Mouse (Mus musculus) megakaryocyte, embryonic 14.5 days (primary cell): ENCODE measurements around the gene Slc35c1. TPM values are rescaled to one million over a fixed set of nuclear protein-coding genes. Genes with fewer than 3 reads are reported as not detected.

Experiments
- H3K27me3 ChIP-seq: replicated peaks from 2 replicates; pipeline ENCODE3; 2012; ENCODE audit warnings: inconsistent platforms
- H3K36me3 ChIP-seq: replicated peaks from 2 replicates; pipeline ENCODE3; 2012; ENCODE audit warnings: low read length, inconsistent platforms, mixed read lengths
- H3K4me1 ChIP-seq: 2 replicates; pipeline ENCODE4 v1.6.1; 2012; ENCODE audit warnings: inconsistent platforms
- H3K4me3 ChIP-seq: replicated peaks from 2 replicates; pipeline ENCODE3; 2012; ENCODE audit warnings: moderate library complexity, mild to moderate bottlenecking, inconsistent platforms
- H3K9me3 ChIP-seq: 2 replicates; pipeline ENCODE4 v1.6.1; 2012; ENCODE audit warnings: inconsistent platforms
- FLI1 ChIP-seq: IDR thresholded peaks from 2 replicates; pipeline ENCODE4 v1.6.1; 2012; ENCODE audit warnings: low read length, inconsistent platforms, mixed read lengths
- GATA1 ChIP-seq: IDR thresholded peaks from 3 replicates; pipeline ENCODE4 v1.6.1; 2012; ENCODE audit warnings: mixed read lengths, low read length, inconsistent platforms, borderline replicate concordance
- polyA plus RNA-seq: library from polyadenylated mRNA; stranded (reverse); fragments of >175 nt; gene quantifications from 2 replicates; pipeline ENCODE4 v1.2.3, GENCODE M21; 2012; ENCODE audit warnings: low replicate concordance; ENCODE audit not compliant: insufficient read depth

Slc35c1 gene
- 10.3 and 11.7 TPM in 2 replicates for polyA plus RNA-seq

DNA sequence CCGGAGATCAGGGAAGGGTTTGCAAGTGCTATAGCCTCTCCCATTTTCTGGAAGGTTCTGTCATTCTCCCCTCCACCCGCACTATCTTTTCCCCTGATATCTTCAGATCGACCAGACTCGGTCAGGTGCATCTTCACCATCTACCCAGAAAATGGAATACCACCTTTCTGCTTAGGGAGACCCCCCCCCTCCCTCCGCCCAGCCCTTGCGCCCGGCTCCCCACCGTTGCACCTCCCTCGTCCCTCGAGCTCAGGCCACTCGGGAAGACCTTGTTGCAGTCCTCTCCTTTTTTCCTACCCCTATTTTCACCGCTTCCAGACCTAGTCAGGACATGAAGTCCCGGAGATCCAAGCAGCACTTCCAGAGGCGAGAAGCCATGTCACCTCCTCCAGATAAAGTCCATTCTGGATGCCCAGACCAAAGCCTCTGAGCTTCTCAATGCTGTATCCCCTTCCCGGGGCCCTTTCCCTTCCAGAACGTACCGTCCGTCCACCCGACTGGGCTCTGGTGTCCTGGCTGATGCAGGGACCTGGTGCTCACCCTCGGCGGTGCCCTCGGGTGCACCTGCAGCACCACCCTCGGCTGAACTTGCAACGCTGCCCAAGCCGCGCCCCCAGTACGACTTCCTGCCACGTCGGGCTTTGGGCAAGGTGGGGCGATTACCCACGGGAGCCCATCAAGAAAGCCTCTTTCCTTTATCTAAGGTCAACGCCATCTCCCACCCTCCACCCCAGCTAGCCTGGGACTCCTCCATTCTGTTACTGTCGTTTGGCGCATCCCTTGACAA lies at the start of gene Slc35c1:
Slc35c1 (minus strand) TSS at position 618 of the 787 bp plus-strand sequence.
- no peak for TF ChIP-seq FLI1
- TF ChIP-seq GATA1, result no peak
- Histone ChIP-seq H3K9me3 (peaks cover under 1% of the 10 kb centered on the region; the same call in 1 of the 2 replicates), H3K36me3 (peaks cover 8% of the 10 kb centered on the region), H3K27me3 (no peaks in the 10 kb centered on the region), H3K4me3 (peak within 1 kb of the TSS; percentile 99), H3K4me1 (peaks cover 65% of the 10 kb centered on the region)

DNA sequence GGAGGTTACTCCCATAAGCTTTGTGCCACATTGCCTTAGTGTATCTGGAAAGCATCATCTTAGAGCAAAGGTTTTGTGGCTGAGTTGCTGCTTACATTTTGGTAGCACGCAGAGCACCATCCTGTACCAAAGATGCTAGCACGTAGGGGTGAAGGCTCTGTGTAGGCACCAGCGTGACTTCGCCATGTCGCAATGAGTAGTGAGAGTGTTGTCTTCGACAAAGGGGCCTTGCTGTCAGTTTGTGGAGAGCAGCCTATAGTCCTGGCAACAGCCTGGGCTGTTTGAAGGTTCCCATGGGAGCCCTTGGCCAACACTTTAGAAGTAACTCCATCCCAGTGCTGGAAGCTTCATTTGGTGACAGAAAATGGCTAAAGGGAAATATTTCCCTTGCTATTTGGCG lies 45.0 kb upstream of the Slc35c1 start:
- H3K27me3 ChIP-seq, result peaks cover 7% of the 10 kb centered on the region

DNA sequence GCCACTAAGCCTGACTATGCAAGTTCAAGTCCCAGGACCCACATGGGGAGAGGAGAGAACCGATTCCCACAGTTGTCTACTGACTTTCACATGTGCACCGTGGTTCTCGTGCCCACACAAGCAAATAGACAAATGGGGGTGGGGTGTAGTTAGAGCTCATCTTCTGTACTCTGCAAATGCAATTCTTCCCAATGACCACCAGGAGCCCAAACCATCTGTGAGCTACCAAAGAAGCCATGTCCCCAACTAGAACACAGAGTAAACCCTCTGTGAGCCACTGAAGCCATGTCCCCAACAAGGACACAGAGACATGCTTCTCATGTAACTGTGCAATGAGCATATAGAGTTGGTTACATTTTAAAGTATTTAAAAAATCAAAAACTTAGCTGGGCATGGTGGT lies 43.1 kb upstream of the Slc35c1 start:
- Histone ChIP-seq H3K27me3 (peaks cover 16% of the 10 kb centered on the region), H3K36me3 (no peaks in the 10 kb centered on the region)
- TF ChIP-seq GATA1, result no peak
- no peak for TF ChIP-seq FLI1

More for the DNA sequence above, 45.0 kb upstream of the Slc35c1 start:
- TF ChIP-seq GATA1, result no peak
- TF ChIP-seq FLI1, result no peak
- H3K9me3 ChIP-seq, result peaks cover 5% of the 10 kb centered on the region
- no peaks in the 10 kb centered on the region for H3K4me1 ChIP-seq
- no peaks in the 10 kb centered on the region for H3K36me3 ChIP-seq
- no peak overlapping the region for H3K4me3 ChIP-seq

DNA sequence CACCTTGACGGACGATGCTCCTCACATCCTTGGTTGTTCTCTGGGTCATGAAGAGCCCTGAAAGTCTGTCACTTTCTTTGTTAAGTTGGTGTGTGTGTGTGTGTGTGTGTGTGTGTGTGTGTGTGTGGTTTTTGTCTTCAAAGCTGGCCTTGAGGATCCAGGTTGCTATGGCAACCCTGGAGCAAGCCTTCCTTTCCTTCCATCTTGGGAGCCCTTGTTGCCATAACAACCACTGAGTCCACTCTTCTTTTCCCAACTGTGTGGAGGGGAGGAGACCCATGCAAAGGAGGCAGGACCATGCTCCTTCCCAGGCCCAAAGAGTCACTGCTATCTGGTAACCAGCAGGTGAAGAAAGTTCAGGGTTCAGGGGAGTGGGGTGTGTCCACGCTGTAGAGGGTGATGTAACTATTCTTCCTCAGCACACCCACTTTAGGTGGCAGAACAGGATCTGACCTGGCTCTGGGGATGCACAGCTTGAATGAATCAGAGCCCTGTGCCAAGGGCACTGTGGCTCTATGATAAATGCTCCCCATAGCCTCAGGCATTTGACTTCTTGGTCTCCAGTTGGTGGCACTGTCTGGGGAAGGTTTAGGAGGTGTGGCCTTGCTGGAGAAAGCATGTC lies 39.5 kb upstream of the Slc35c1 start:
- Histone ChIP-seq H3K9me3 (no peaks in the 10 kb centered on the region), H3K27me3 (peaks cover 50% of the 10 kb centered on the region), H3K4me3 (no peak overlapping the region), H3K36me3 (no peaks in the 10 kb centered on the region), H3K4me1 (peaks cover 1% of the 10 kb centered on the region; the same call in 1 of the 2 replicates)
- TF ChIP-seq FLI1 (no peak), GATA1 (no peak)

More for the DNA sequence above, 43.1 kb upstream of the Slc35c1 start:
- no peaks in the 10 kb centered on the region for H3K9me3 ChIP-seq
- H3K4me3 ChIP-seq, result no peak overlapping the region
- H3K4me1 ChIP-seq, result no peaks in the 10 kb centered on the region

DNA sequence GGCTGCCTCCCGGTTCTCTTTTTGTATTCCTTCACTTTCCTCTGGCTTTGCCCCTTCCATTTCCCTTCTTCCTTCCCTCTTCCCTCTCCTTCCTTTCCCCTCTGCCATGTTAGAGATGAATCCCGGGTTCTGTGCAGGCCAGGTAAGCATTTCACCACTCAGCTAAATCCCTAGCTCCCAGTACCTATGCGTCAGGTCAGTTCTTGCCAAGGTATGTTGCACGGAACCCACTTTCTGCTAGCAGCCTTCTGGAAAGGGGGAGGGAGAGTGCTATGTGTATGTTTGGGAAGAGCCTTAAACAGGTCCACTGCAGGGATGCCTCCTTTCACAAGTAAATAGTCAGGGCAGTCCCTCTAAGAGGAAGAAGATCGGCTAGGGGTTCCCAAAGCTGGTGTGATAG lies 36.8 kb upstream of the Slc35c1 start:
- TF ChIP-seq GATA1 (no peak), FLI1 (no peak)
- H3K4me1 ChIP-seq, result peaks cover 8% of the 10 kb centered on the region; the same call in 1 of the 2 replicates
- no peaks in the 10 kb centered on the region for H3K36me3 ChIP-seq
- no peak overlapping the region for H3K4me3 ChIP-seq
- H3K27me3 ChIP-seq, result peaks cover 68% of the 10 kb centered on the region
- H3K9me3 ChIP-seq, result no peaks in the 10 kb centered on the region

DNA sequence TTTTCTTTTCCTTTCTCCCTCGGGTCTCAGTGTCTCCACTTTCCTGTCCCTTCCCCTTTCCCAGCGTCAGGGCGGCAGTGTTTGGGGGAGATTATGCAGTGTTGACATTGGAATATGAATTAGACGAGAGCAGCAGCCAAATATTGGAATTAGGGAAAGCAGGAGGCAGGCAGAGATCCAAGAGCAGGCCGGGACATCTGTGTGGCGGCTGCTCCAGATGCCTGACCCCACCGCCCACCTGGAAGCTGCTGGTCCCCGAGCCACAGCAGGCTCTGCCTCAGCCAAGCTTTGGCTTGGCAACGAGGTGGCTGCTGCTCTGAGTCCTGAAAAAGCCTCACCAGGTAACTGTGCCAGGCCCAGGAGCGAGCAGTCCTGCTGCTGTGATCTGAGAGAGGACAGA lies 36.3 kb upstream of the Slc35c1 start:
- H3K27me3 ChIP-seq, result peaks cover 71% of the 10 kb centered on the region

DNA sequence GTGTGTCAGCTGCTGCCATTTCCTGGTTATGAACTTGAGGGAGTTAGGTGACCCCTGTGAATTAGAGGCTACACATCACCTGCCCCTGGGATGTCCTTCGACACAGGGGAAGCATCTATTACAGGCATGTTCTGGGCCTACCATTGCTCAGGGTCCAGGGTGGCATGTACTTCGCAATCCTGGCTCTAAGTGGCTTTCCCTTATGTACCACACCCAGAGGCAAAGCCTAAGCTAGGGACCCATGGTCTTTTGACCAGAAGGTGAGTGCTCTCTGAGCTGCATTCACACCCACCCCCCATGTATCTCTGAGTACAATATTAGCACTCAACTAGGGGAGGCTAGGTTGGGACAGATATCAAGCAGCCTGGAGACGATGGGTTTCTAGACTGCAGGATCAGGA lies 34.6 kb upstream of the Slc35c1 start:
- TF ChIP-seq FLI1 (no peak), GATA1 (no peak)
- H3K27me3 ChIP-seq, result peaks cover 79% of the 10 kb centered on the region

More for the DNA sequence above, 36.3 kb upstream of the Slc35c1 start:
- TF ChIP-seq GATA1, result no peak
- TF ChIP-seq FLI1, result no peak
- Histone ChIP-seq H3K9me3 (no peaks in the 10 kb centered on the region), H3K4me1 (peaks cover 8% of the 10 kb centered on the region; the same call in 1 of the 2 replicates), H3K36me3 (no peaks in the 10 kb centered on the region), H3K4me3 (no peak overlapping the region)

DNA sequence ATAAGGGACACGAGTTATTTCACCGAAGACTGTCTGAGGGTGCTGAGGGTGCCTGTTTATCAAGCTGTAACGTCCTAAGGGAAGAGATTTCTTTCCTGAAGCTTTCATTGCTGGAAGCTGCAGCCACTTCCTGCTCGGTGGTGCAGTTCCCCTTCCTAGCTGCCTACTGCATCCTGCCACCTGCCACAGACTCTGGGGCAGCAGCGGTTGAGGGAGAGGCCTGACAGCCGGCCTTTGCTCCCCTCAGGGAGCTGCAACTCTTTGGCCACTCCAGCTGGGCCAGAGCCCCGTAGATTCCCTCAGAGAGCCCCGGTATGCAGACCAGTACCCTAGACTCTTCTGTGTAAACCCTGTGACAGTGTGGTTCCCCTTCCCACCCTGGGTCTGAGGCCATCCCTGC lies 34.1 kb upstream of the Slc35c1 start:
- Histone ChIP-seq H3K9me3 (no peaks in the 10 kb centered on the region), H3K36me3 (no peaks in the 10 kb centered on the region), H3K4me1 (peaks cover 8% of the 10 kb centered on the region; the same call in 1 of the 2 replicates), H3K27me3 (peaks cover 79% of the 10 kb centered on the region), H3K4me3 (no peak overlapping the region)
- no peak for TF ChIP-seq FLI1
- no peak for TF ChIP-seq GATA1

More for the DNA sequence above, 34.6 kb upstream of the Slc35c1 start:
- Histone ChIP-seq H3K36me3 (no peaks in the 10 kb centered on the region), H3K4me1 (peaks cover 8% of the 10 kb centered on the region; the same call in 1 of the 2 replicates), H3K4me3 (no peak overlapping the region), H3K9me3 (no peaks in the 10 kb centered on the region)

DNA sequence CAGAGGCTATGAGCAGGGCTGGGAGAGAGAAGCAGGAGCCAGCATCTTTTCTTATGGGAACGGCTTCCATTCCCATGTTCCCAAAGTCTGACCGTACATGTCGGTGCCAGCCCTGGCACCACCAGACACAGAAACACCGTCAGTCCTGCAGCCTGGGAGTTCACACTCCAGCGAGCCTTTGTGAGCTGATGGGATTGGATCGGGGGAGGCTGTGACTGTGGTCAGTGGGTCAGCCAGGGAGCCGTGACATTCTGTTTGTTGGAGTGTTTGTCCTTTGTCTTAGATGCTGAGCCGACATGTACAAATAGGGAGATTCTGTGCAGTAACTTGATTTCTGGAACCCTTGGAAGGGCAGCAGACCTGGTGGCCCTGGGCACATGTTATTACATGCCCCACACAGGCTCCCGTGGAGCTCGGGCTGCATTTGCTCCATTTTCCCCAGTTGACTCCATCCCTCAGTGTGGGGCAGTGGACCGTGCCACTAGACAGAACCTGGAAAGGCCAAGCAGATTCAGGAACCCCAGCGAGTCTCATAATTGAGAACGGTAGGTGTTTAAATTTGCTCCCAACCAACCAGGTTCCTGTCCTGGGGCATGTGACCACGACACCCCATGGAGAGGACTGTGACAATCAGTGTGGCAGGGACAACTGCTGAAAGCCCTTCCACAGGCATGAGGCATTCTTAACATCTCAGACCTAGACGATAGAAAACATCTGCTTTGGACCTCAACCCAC lies 33.5 kb upstream of the Slc35c1 start:
- H3K4me3 ChIP-seq, result no peak overlapping the region
- H3K36me3 ChIP-seq, result no peaks in the 10 kb centered on the region
- peaks cover 77% of the 10 kb centered on the region for H3K27me3 ChIP-seq
- TF ChIP-seq FLI1, result no peak
- H3K4me1 ChIP-seq, result peaks cover 8% of the 10 kb centered on the region; the same call in 1 of the 2 replicates
- H3K9me3 ChIP-seq, result no peaks in the 10 kb centered on the region

DNA sequence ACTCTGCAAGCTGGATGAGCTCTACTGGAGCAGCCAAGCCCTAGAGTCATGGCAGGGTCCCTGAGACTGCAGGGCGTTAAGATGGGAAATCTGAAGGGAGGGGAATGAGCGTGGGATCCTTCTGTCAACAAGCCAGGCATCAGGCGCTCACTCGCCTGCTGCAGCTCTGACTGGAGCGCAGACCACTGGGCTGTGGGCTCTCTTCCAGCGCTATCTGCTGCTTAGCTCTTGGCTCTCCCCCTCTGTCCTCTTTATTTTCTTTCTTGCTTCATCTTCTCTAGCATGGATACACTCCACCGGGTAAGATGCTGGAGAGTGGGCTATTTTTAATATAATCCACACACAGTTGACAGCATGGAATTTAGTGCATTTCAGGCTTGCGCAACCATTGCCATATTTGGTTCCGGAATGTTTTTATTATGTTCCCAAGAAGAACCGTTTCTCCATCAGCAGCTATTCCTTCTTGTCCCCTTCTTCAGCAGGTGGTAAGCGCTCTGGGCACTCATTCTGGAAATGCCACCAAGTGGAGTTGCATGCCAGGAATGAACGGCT lies 31.7 kb upstream of the Slc35c1 start:
- TF ChIP-seq GATA1, result no peak
- TF ChIP-seq FLI1, result no peak
- Histone ChIP-seq H3K4me1 (peaks cover 16% of the 10 kb centered on the region; the same call in 1 of the 2 replicates), H3K4me3 (no peak overlapping the region), H3K36me3 (no peaks in the 10 kb centered on the region), H3K27me3 (peaks cover 79% of the 10 kb centered on the region), H3K9me3 (no peaks in the 10 kb centered on the region)
